Comparison of ENCODE assay signal across 7 mouse cellular contexts in the genomic region with DNA sequence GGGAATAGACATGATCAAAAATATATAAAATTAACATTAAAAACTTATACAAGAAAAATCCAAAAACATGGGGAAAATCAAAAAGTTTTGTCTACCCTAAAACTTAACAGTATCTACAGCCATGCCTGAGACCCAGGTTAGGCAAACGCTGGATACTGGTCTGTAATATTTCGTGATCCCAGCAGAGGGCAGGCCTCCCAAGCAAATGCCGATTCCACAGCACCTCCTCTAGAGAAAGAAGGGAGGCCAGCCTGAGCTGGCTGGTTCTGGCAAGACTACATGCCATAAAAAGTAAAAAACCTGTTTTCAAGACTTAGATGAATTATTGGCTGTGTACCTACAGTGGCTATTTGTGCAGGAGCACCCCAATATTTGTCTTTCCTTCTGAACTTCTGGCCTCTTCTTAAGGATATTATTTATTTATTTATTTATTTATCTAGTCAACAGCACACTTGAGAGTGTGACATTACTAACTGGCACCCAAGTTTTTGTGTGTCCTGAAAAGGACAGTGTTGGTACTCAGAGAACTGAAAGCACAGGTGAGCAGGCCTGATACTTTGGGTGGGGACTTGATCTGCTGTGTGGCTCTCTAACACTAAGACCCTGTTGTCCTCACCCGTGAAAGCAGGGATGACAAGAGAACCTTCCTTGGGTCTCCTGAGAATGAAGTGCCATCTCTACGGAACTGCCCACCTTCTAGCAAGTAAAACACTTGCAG.
DNase-seq lines count a peak whose midpoint lies in the region; ATAC-seq and TF ChIP-seq lines count a peak whose summit lies in the region.

No protein-coding gene starts in this region.

- no peaks in the 10 kb centered on the region for H3K9me3 ChIP-seq in embryonic facial prominence, embryonic 11.5 days (replicated peaks; ENCODE audit: control insufficient read depth, low read length)
- H3K9me3 ChIP-seq in kidney, embryonic 14.5 days (ENCODE audit: control insufficient read depth, low read length) = no peaks in the 10 kb centered on the region
- no peaks in the 10 kb centered on the region for H3K9me3 ChIP-seq in limb, embryonic 13.5 days
- H3K9me3 ChIP-seq in midbrain, postnatal 0 days (ENCODE audit: low read length) = no peaks in the 10 kb centered on the region

- WGBS in embryonic facial prominence, embryonic 11.5 days = 39% methylated on average over 5 of the region's 5 CpGs
- 35% methylated on average over 5 of the region's 5 CpGs for WGBS in kidney, embryonic 14.5 days
- WGBS in limb, embryonic 13.5 days = 33% methylated on average over 5 of the region's 5 CpGs
- 30% methylated on average over 5 of the region's 5 CpGs for WGBS in midbrain, postnatal 0 days

- H3K27me3 ChIP-seq in embryonic facial prominence, embryonic 11.5 days (ENCODE audit: control insufficient read depth, insufficient read depth, low read length) = no peaks in the 10 kb centered on the region
- H3K27me3 ChIP-seq in kidney, embryonic 14.5 days (ENCODE audit: control insufficient read depth, insufficient read depth, low read length) = no peaks in the 10 kb centered on the region
- no peaks in the 10 kb centered on the region for H3K27me3 ChIP-seq in limb, embryonic 13.5 days
- no peaks in the 10 kb centered on the region for H3K27me3 ChIP-seq in midbrain, postnatal 0 days (ENCODE audit: insufficient read depth, low read length)

- peak; percentile 80 for ATAC-seq in embryonic facial prominence, embryonic 11.5 days (replicated peaks; ENCODE audit: insufficient number of reproducible peaks, low FRiP score, low TSS enrichment, low read depth)
- peak; percentile 75; the same call in 1 of the 2 replicates for ATAC-seq in kidney, embryonic 14.5 days (ENCODE audit: low FRiP score, low TSS enrichment)
- ATAC-seq in limb, embryonic 13.5 days (ENCODE audit: low FRiP score, low read depth) = peak; percentile 89
- ATAC-seq in midbrain, postnatal 0 days (ENCODE audit: low FRiP score) = peak; percentile 87

- H3K9ac ChIP-seq in embryonic facial prominence, embryonic 11.5 days (replicated peaks; ENCODE audit: low read length) = no peak overlapping the region
- no peak overlapping the region for H3K9ac ChIP-seq in kidney, embryonic 14.5 days (ENCODE audit: low read depth, low read length)
- no peak overlapping the region for H3K9ac ChIP-seq in limb, embryonic 13.5 days
- H3K9ac ChIP-seq in midbrain, postnatal 0 days (replicated peaks; ENCODE audit: low read length, poor library complexity, severe bottlenecking) = no peak overlapping the region

- no peak overlapping the region for H3K4me2 ChIP-seq in embryonic facial prominence, embryonic 11.5 days (ENCODE audit: low read depth, low read length)
- H3K4me2 ChIP-seq in kidney, embryonic 14.5 days (replicated peaks; ENCODE audit: low read depth, low read length) = no peak overlapping the region
- no peak overlapping the region for H3K4me2 ChIP-seq in limb, embryonic 13.5 days (replicated peaks)
- no peak overlapping the region for H3K4me2 ChIP-seq in midbrain, postnatal 0 days (ENCODE audit: low read depth, low read length, poor library complexity, severe bottlenecking)

- no peaks in the 10 kb centered on the region for H3K4me1 ChIP-seq in embryonic facial prominence, embryonic 11.5 days (ENCODE audit: control insufficient read depth, insufficient read depth, low read length)
- peaks cover 4% of the 10 kb centered on the region; the same call in 1 of the 2 replicates for H3K4me1 ChIP-seq in kidney, embryonic 14.5 days (ENCODE audit: control insufficient read depth, insufficient read depth, low read length)
- H3K4me1 ChIP-seq in limb, embryonic 13.5 days = 0 out of 2 replicates have a peak, but pooled peaks cover 6% of the 10 kb centered on the region
- no peaks in the 10 kb centered on the region for H3K4me1 ChIP-seq in midbrain, postnatal 0 days (ENCODE audit: insufficient read depth, low read length)

- no peak overlapping the region for H3K4me3 ChIP-seq in embryonic facial prominence, embryonic 11.5 days (ENCODE audit: low read depth, low read length)
- no peak overlapping the region for H3K4me3 ChIP-seq in kidney, embryonic 14.5 days (ENCODE audit: low read length)
- H3K4me3 ChIP-seq in limb, embryonic 13.5 days = no peak overlapping the region
- H3K4me3 ChIP-seq in midbrain, postnatal 0 days (ENCODE audit: low read depth, low read length) = no peak overlapping the region

- no peak overlapping the region for H3K27ac ChIP-seq in embryonic facial prominence, embryonic 11.5 days (replicated peaks; ENCODE audit: low read depth, low read length)
- H3K27ac ChIP-seq in kidney, embryonic 14.5 days (ENCODE audit: low read depth, low read length) = no peak overlapping the region
- no peak overlapping the region for H3K27ac ChIP-seq in limb, embryonic 13.5 days
- H3K27ac ChIP-seq in midbrain, postnatal 0 days (ENCODE audit: low read depth, low read length) = no peak overlapping the region

- no peaks in the 10 kb centered on the region for H3K36me3 ChIP-seq in embryonic facial prominence, embryonic 11.5 days (replicated peaks; ENCODE audit: control insufficient read depth, insufficient read depth, low read depth, low read length)
- no peaks in the 10 kb centered on the region for H3K36me3 ChIP-seq in kidney, embryonic 14.5 days (ENCODE audit: control insufficient read depth, insufficient read depth, low read length)
- no peaks in the 10 kb centered on the region for H3K36me3 ChIP-seq in limb, embryonic 13.5 days
- no peaks in the 10 kb centered on the region for H3K36me3 ChIP-seq in midbrain, postnatal 0 days (ENCODE audit: insufficient read depth, low read length)

- TF ChIP-seq CTCF in midbrain, postnatal 0 days (IDR thresholded peaks at IDR 0.05) = peak; percentile 93

- peak; percentile 87 for DNase-seq in adrenal gland, postnatal 10 days
- DNase-seq in embryonic facial prominence, embryonic 11.5 days (ENCODE audit: low spot score) = peak; percentile 83
- peak; percentile 80 to 90 for DNase-seq in heart, adult 18-20 months
- peak; percentile 87 for DNase-seq in midbrain, postnatal 0 days (ENCODE audit: low spot score)
- peak; percentile 38 to 77 for DNase-seq in spleen, postnatal 10 days (ENCODE audit: low spot score in 2 of 2)
